8 mouse cellular contexts compared by ENCODE assay signal in the genomic region with DNA sequence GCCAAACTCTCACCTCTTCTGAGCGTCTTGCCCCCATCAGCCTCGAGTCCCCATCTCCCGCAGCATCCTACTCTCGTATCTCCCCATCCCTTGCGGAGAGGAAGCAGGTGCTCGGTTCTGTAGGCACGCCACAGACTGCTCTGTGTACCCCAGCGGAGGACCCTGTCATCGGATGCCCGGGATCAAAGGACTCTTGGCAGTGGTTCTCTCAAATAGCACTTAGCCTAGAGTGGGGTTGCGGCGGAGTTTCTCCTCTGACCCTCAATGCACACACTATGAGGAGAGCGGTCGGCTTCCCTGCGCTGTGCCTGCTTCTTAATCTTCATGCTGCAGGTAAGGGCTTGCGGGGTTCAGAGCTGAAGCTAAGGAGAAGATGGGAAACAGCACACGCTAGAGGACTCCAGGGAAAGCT. TPM values are rescaled to one million over a fixed set of nuclear protein-coding genes. Genes with fewer than 3 reads are reported as not detected.
DNase-seq lines count a peak whose midpoint lies in the region; ATAC-seq and TF ChIP-seq lines count a peak whose summit lies in the region.

No protein-coding gene starts in this region.

- ATAC-seq in intestine, embryonic 16.5 days = peak; percentile 40; the same call in 1 of the 2 replicates
- peak; percentile 80 for ATAC-seq in neural tube, embryonic 13.5 days (ENCODE audit: low read depth)

- no peaks in the 10 kb centered on the region; the same call in 1 of the 2 replicates for H3K4me1 ChIP-seq in embryonic fibroblast, embryonic 13.5 days (ENCODE audit: control insufficient read depth, insufficient read depth, low read length)
- H3K4me1 ChIP-seq in intestine, embryonic 16.5 days (ENCODE audit: control insufficient read depth, insufficient read depth, low read length) = peaks cover 3% of the 10 kb centered on the region
- H3K4me1 ChIP-seq in neural tube, embryonic 13.5 days (replicated peaks) = peaks cover 20% of the 10 kb centered on the region

- no peak overlapping the region for H3K9ac ChIP-seq in intestine, embryonic 16.5 days (ENCODE audit: low read depth, low read length)
- peak overlapping the region; percentile 78 for H3K9ac ChIP-seq in neural tube, embryonic 13.5 days

- H3K4me2 ChIP-seq in intestine, embryonic 16.5 days (ENCODE audit: low read depth, low read length) = peak overlapping the region; percentile 62
- H3K4me2 ChIP-seq in neural tube, embryonic 13.5 days = peak overlapping the region; percentile 70

- peak overlapping the region; percentile 22; the same call in 1 of the 2 replicates for H3K4me3 ChIP-seq in embryonic fibroblast, embryonic 13.5 days (ENCODE audit: insufficient read depth, low read length)
- peak overlapping the region; percentile 30 for H3K4me3 ChIP-seq in intestine, embryonic 16.5 days (ENCODE audit: low read length)
- H3K4me3 ChIP-seq in neural tube, embryonic 13.5 days = peak overlapping the region; percentile 61

- TF ChIP-seq POLR2A in embryonic fibroblast, embryonic 13.5 days (IDR thresholded peaks at IDR 0.05; ENCODE audit: low read depth, low read length) = no peak

- no peak overlapping the region for H3K27ac ChIP-seq in embryonic fibroblast, embryonic 13.5 days (ENCODE audit: insufficient read depth, low read length)
- H3K27ac ChIP-seq in intestine, embryonic 16.5 days (ENCODE audit: low read length) = no peak overlapping the region
- H3K27ac ChIP-seq in neural tube, embryonic 13.5 days (replicated peaks) = peak overlapping the region; percentile 89

- no peaks in the 10 kb centered on the region for H3K36me3 ChIP-seq in intestine, embryonic 16.5 days (ENCODE audit: control insufficient read depth, insufficient read depth, low read length)
- H3K36me3 ChIP-seq in neural tube, embryonic 13.5 days = no peaks in the 10 kb centered on the region

- H3K9me3 ChIP-seq in intestine, embryonic 16.5 days (ENCODE audit: control insufficient read depth, low read length) = no peaks in the 10 kb centered on the region
- no peaks in the 10 kb centered on the region for H3K9me3 ChIP-seq in neural tube, embryonic 13.5 days

- 2% methylated on average over 17 of the region's 17 CpGs for WGBS in intestine, embryonic 16.5 days
- WGBS in neural tube, embryonic 13.5 days = 1% methylated on average over 17 of the region's 17 CpGs

- peak; percentile 1 to 7 for DNase-seq in kidney, postnatal 4 days
- no peak for DNase-seq in kidney, postnatal 14 days
- no peak for DNase-seq in frontal cortex, postnatal 10 days (ENCODE audit: low spot score in 2 of 2)
- no peak for DNase-seq in cerebellum, postnatal 36 days
- no peak for DNase-seq in gastrocnemius, postnatal 10 days

- H3K27me3 ChIP-seq in intestine, embryonic 16.5 days (replicated peaks; ENCODE audit: control insufficient read depth, insufficient read depth, low read length) = 0 out of 2 replicates have a peak, but pooled peaks cover 7% of the 10 kb centered on the region
- no peaks in the 10 kb centered on the region for H3K27me3 ChIP-seq in neural tube, embryonic 13.5 days

- no peak for TF ChIP-seq CTCF in embryonic fibroblast, embryonic 13.5 days (IDR thresholded peaks at IDR 0.05; ENCODE audit: borderline replicate concordance, insufficient read depth, low read length)

RNA-seq across cellular contexts. Expression of a gene that starts 0.5 kb away (rescaled TPM):
- 0.56 TPM in 1 of 2 replicates, not detected in the other for polyA plus RNA-seq in embryonic fibroblast, embryonic 13.5 days (2011; ENCODE audit: insufficient read length, low read depth, missing spikeins)
- polyA plus RNA-seq in intestine, embryonic 16.5 days (2015; fragmentation: Nextera tagmentation; extraction: Ambion mirVana) = 3.7 and 4.1 TPM in 2 replicates
- 43.0 and 51.8 TPM in 2 replicates for polyA plus RNA-seq in neural tube, embryonic 13.5 days (2015; fragmentation: Nextera tagmentation; extraction: Ambion mirVana)
- under 1 TPM; 0.29 to 0.47 TPM for total RNA-seq in gastrocnemius, postnatal 10 days (2021)

Comparison
In these comparisons a context has a peak if more than half of its experiments do, and no peak if none do; other contexts are left out.
1. DNase-seq: peak in kidney, postnatal 4 days (2 of 2); none in kidney, postnatal 14 days (single experiment), frontal cortex, postnatal 10 days (0 of 2), cerebellum, postnatal 36 days (0 of 2) and gastrocnemius, postnatal 10 days (single experiment).
2. Peak in every context shown above with its lines, with median percentiles within 50 percentile points of each other: H3K4me3 ChIP-seq.